Mouse (Mus musculus) cerebellum, adult 18-20 months (tissue): ENCODE measurements around the gene Nhp2.

Experiments
- DNase-seq, 2 experiments: peaks; one replicate each; pipeline ENCODE4 v3.0.0; 2021

The Nhp2 gene

GRCm38 (mm10) chr11:51635525-51636322 lies 16.2 kb downstream of the Nhp2 start, which contains the start of gene Rmnd5b:
Rmnd5b (minus strand) TSS chr11:51635896.
- peak; percentile 91 to 92 for DNase-seq

GRCm38 (mm10) chr11:51636323-51636684 lies 16.8 kb downstream of the Nhp2 start:
- peak; percentile 65 to 75 for DNase-seq

DNA sequence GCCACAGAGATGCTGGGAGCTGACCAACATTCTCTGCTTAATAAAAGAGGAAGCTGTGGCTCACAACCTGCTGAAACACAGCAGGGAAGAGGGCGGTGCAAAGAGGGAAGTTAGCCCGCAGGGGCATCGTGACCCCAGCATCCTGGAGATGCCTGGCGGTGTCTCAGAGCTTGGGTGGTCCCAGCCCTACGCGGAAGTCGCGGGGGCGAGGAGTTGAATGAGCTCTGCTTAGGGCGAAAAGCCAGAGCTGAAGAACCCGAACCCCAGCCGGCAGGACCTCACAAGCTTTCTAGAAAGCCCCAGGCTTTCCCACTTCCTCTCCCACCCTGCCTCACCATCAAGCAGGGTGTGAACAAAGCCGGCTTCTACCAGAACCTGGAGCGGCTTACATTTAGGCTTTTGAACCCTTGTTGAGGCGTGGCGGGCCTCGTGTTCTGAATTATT lies 18.5 kb downstream of the Nhp2 start:
- peak in 1 of 2 experiments; percentile 31 for DNase-seq

DNA sequence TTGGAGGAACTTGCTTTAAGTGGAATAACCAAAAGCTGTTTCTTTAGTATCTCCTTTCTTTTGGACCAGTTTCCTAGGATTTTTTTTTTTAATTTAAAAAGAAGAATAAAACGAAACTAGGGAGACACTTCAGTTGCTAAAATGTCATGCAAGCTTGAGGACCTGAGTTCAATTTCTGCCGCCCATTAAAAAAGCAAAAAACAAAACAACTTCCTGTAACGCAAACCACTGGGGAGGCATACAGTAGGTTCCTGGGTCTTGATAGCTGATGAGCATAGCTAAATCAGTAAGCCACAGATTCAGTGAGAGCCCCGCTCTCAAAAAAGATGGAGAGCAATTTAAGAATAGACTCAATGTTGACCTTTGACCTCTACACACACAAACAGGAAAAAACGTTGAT lies 19.0 kb downstream of the Nhp2 start:
- no peak for DNase-seq

- DNase-seq = peak in 1 of 2 experiments; percentile 2
Observed at GRCm38 (mm10) chr11:51640748-51641147, 21.2 kb downstream of the Nhp2 start.

GRCm38 (mm10) chr11:51643202-51643601 lies 23.7 kb downstream of the Nhp2 start:
- DNase-seq = no peak

DNA sequence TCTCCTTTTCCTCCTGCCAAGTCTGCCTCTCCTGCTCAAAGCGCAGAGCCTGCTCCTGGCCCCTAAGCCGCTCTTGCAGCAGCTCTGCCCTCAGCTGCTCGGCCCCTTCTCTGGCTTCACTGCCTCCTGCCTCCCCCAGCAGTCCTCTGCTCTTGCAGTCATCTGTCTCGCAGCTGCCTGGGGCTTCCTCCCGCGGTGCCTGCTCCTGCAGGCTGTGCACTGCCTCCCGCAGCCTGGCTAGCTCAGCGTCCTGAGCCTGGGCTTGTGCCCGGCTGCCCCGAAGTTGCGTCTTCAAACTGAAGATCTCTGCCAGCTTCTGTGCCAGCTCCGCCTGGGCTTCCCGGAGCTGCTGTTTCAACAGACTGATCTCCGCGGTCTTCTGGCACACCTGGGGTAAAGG lies 24.2 kb downstream of the Nhp2 start:
- DNase-seq = peak; percentile 43 to 62

GRCm38 (mm10) chr11:51644217-51644616 lies 24.7 kb downstream of the Nhp2 start:
- peak in 1 of 2 experiments; percentile 30 for DNase-seq

DNA sequence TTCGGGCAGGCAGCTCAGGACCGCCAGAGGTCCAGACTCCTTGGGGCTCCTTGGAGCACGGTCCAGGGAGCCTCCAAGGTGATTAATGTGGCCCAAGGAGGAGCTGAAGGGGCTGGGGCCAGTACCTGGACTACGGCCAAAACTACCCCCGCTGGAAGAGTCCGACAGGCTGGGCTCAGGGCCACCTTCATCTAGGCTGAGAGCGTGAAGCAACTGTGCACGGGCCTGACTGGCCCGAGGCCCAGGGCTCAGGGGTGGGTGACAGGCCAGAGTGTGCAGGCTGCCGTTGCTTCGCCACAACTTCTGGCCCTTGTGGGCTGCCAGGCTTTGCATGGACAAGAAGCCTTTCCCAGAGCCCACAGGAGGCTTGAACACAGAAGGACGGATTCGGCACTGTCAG lies 25.8 kb downstream of the Nhp2 start:
- DNase-seq = peak in 1 of 2 experiments; percentile 10

DNA sequence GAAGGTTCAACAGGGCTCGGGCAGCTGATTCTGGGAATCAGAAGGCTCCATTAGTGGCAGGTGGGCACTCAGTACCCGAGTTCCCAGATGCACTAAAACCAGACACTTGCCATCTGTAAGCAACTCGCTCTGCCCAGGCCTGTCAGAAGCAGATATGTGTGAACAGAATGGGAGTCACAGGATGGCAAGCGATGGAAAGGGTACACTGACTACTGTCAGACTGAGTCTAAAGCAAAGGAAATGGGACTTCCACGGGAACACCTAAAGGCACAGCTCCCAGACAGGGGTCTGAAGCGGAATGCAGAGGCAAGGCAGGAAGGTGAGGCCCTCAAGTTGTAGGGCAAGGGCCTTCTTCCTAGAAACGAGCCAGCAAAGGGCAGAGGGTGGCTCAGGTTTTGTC lies 26.7 kb downstream of the Nhp2 start:
- no peak for DNase-seq

DNA sequence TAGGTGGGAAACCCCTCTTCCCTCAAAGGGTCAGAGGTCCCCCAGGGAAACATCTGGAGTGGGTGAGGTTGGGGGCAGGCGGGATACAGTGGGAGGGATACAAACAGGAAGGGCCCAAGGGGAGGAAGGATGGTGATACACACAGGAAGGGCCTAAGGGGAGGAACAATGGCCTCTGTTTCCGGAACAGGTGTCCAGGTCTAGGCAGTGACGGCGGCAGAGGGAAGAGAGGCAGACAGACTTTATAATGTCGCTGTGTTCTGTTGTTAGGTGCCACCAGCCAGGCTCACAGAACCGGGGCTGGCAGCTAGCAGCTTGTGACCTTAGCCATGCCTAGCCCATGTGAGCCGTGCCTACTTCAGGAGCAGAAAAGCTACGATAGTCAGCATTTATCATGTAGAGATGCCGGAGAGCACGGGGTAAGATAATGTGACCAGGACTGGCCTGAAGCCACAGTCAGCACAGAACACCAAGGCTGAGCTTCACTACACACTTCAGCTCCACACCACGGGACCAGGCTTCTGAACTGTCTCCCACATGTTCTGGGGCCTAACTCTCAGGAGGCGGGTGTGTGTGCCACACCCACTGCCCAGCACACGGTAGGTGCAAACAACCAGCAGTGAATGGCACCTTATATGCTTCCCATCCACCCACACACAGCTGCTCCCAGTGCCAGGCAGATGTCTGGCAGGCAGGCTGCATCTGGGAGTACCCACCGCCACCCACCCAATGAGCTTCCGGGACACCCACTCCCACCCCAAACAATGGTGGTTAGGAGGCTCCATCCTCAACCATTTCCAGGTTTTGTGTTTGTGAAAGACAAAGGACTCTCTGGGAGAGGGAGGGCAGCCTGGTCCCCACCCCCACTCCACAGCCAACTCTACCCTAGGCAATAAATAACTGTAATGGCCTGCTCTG lies 27.5 kb downstream of the Nhp2 start:
- DNase-seq = peak in 1 of 2 experiments; percentile 1

DNA sequence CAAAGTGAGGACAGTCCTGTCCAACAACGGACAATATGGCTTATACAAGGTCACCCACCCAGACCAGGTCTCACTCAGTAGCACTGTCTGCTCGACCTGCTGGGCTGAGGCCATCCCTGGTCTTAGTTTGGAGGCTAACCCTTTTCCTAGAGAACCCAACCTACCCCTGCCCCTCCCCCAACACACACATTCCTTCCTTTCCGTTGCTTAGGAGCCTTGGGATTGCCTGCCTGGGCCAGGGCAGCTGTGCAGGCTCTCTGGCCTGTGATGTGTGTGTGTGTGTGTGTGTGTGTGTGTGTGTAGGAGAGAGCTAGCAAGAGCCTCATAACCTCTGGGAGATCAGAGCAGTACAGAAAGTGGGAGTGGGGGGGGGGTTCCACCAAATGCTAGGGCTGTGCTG lies 29.0 kb downstream of the Nhp2 start:
- no peak for DNase-seq

DNA sequence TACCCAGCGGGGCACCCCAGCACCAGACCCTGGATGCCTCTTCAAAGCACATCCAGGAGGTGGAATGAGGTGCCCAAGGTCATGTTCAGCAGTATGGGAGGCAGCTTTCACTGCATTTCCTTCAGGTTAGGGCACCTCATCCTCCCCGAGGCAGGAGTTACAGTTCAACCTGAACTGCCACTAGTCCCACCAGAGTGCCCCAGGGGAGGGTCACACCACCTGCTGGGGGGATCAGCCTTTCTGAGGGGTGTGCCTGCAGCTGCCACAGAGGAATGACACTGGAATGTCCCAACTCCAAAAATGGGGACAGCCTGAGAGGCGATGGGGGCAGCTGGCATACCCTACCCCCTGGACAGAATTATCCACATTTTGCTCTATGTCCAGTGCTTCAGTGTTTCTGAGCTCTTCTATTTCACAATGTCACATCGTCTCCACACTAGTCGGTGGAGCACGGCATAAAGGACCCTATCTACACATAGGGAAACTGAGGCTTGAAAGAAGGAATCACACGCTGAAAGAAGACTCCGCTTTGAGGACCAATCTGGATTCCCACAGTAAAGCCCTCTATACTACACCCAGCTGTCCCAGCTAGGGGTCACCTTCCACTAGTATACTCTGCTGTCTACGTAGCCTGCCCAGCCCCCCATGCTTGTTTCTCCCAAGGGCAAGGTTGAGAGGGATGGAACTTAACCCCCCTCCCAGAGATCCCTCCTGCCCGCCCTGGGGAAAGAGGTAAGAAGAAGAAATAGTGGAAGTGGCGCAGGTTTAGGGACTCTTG lies 29.8 kb downstream of the Nhp2 start:
- no peak for DNase-seq

GRCm38 (mm10) chr11:51649889-51650199 lies 30.3 kb downstream of the Nhp2 start:
- DNase-seq = no peak

- DNase-seq = peak in 1 of 2 experiments; percentile 40
Observed at GRCm38 (mm10) chr11:51650261-51650660, 30.7 kb downstream of the Nhp2 start.

DNA sequence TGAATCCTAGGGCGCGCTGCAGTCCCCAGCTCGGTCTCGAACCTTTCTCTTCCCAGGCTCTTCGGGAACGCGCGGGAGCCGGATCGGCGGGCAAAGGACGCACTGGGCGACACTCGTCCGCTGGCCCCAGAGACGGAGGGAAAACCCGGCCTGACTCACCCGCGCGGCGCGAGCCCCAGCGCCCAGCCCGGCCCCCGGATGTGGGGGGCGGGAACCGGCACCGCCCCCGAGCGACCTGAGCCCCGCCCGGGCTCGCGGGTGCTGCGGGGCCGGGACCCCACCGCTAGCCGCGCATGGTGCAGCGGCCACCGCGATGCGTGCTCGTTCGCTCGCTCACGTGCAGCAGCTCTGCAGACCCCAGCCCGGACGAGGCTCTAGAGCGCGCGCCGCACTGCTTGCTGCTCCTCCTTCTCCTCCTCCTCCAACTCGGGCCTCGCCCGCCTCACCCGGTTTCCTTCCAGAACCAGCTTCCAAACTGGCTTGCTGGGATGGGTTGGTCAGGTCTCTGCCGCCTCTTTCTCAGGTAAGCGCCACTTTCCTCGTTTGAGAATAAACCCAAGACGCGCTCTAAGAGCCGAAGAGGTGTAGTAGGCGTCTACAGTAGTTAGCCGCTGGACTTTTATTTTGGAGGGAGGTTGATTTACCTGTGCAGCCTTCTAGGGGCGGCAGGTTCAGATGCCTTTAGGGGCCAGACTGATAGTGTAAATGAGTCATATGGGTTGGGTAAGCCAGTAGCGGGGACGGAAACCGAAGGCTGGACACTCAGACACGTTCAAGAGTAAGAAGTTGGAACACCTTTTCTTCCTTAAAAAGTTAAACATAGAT lies 31.4 kb downstream of the Nhp2 start, which contains the start of the genes N4bp3 and D930048N14Rik:
TSS of gene N4bp3 (minus strand) at position 152 of the 825 bp plus-strand sequence.
TSS of gene D930048N14Rik (plus strand) at position 264 of the 825 bp plus-strand sequence.
- peak; percentile 48 to 62 for DNase-seq

DNA sequence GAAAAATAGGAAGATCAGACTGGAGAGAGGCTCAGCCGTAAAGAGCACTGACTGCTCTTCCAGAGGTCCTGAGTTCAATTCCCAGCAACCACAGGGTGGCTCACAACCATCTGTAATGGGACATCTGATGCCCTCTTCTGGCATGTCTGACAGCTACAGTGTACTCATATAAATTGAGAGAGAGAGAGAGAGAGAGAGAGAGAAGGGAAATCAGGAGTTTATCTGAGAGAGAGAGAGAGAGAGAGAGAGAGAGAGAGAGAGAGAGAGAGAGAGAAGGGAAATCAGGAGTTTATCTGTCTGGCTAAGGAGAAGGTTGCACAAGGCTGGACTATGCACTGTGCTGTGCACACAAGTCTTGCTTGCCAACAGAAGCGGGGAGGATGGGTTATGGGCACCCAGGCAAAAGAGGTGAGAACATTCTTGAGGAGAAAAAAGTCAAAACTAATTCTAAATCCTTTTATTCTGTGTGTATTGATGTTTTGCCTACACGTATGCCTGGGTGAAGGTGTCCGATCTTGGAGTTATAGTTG lies 33.4 kb downstream of the Nhp2 start:
- no peak for DNase-seq

GRCm38 (mm10) chr11:51653736-51654135 lies 34.2 kb downstream of the Nhp2 start:
- DNase-seq = no peak

GRCm38 (mm10) chr11:51654891-51655290 lies 35.4 kb downstream of the Nhp2 start:
- DNase-seq = no peak

GRCm38 (mm10) chr11:51656798-51657521 lies 37.4 kb downstream of the Nhp2 start:
- no peak for DNase-seq

DNA sequence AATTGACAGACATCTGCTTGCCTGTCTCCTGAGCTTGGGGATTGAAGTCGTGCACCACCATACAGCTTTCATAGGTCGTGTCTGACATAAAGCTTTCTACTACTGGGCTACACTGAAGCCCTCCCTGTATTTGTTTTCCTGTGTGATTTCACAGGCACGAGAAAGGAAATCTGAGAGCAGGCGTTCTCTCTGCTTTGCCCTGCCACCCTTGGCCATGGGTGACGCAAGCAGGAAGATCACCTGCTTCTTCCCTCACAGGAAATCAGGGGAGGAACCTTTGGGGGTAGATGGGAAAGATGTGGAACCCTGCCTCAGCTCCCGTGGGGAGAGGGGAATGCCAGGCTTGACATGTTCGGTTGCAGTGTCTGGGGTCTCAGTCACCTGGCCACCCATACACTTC lies 38.8 kb downstream of the Nhp2 start:
- DNase-seq = no peak
